Mouse (Mus musculus): ENCODE results near the gene Cd276.

Cd276 gene

GRCm38 (mm10) chr9:58549694-58550093 is 5.5 kb downstream of the Cd276 start:
- DNase-seq = peak; percentile 29 to 60

DNA sequence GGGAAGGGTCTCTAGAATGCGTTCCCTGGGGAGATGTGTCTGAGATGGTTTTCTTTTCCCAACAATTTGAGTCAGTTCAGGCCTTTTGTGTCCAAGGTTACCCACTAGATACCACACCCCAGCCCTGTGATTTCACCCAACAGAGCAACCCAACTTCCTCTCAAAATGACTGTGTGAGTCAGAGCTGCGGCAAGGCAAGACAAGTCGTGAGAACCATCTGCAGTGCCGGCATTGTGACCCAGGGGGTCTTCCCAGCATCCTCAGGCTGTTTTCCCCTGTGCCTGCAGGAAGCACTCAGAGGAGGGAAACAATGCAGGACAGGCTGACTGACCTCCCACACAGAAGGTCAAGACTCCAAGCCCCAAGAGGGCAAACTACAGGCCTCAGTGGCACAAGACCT is 6.3 kb downstream of the Cd276 start:
- DNase-seq = no peak

- no peak for DNase-seq
These were observed 8.4 kb downstream of the Cd276 start for GRCm38 (mm10) chr9:58546630-58547360.

GRCm38 (mm10) chr9:58545428-58545827 is 9.8 kb downstream of the Cd276 start:
- DNase-seq = no peak

GRCm38 (mm10) chr9:58544879-58545324 is 10.3 kb downstream of the Cd276 start:
- no peak for DNase-seq

DNA sequence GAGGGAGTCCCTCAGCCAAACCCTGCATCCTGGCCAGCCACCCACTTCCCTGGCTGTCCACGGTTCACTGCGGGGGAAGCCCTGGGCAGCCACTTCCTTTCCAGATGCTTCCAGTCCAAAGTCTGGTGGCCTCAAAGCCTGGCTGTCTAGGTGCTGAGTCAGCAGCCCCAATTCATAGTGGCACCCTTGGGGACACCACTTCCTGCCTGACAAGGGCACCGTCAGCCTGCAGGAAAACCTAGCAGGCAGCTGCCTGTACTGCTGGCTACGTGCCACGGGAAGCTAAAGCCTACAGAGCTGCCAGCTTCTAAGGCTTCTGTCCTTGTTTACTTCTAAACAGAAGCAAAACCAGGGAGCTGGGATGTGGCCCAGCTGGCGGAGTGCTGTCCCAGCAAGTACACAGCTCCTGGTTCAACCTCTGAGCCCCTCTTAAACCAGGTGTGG is 13.3 kb downstream of the Cd276 start:
- peak; percentile 90 to 92 for DNase-seq

GRCm38 (mm10) chr9:58539886-58540285 is 15.4 kb downstream of the Cd276 start:
- peak in 1 of 2 experiments; percentile 63 for DNase-seq

GRCm38 (mm10) chr9:58537774-58538173 is 17.5 kb downstream of the Cd276 start:
- DNase-seq = no peak

DNA sequence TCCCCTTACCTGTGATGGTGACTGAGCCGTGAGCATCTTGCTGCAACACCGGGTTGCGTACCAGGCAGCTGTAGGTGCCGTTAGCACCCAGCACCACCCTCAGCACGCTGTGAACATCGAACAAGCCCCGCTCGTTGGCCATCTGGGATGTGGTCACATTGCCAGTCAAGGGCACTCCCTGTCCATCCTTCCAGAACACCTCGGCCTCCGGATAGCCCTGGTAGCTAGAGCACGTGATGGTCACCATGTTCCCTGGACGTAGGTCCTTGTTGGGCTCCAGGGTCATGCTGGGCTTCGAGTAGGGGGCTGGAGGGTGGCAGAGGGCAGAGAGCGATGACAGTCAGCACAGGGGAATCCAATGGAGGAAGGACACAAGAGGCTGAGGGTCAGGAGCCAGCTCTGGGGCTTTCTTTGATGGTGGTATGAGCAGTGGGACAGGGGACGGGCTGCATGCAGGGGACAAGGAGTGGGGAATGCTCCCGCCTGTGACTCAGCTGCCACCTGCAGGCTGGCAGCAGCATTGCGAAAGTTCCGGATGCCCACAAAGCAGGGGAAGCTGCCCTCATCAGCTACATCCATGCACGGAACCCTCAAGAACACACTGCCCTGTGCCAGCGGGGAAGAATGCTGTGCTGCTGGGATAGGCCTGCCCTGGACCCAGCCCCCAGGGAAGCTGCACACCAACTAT is 19.6 kb downstream of the Cd276 start:
- no peak for DNase-seq

- peak; percentile 50 to 75 for DNase-seq
These were observed 20.5 kb downstream of the Cd276 start for GRCm38 (mm10) chr9:58534766-58535165.

- DNase-seq = no peak
These were observed 21.9 kb downstream of the Cd276 start for GRCm38 (mm10) chr9:58533322-58533721.

- no peak for DNase-seq
These were observed 23.0 kb downstream of the Cd276 start for GRCm38 (mm10) chr9:58532236-58532635.

- no peak for DNase-seq
These were observed 24.8 kb downstream of the Cd276 start for GRCm38 (mm10) chr9:58530407-58530806.

GRCm38 (mm10) chr9:58527841-58528240 is 27.4 kb downstream of the Cd276 start:
- no peak for DNase-seq

GRCm38 (mm10) chr9:58525108-58525507 is 30.1 kb downstream of the Cd276 start:
- DNase-seq = no peak

DNA sequence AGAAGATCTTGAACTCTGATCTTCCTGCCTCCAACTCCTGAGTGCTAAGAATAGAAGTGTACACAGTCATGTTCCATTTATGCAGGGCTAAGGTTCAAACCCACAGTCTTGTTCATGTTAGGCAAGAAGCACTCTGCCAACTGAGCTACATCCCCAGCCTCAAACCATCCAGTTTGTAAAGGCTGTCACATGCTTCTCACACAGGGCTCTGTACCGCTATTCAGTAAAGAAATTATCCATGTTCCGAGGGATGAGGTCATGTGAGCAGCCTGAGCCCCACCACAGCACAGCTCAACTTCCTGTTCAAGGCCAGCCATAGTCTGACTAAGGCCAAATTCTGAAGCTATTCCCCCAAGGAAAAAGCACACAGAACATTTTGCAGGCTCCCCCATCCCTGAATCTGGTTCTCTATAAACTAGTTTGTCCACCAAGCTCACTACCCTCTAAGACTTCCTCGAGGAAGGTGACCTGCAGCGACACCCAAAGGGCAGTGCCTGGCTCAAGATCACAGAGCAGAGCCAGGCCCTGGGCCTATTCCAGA is 33.3 kb downstream of the Cd276 start:
- no peak for DNase-seq

DNA sequence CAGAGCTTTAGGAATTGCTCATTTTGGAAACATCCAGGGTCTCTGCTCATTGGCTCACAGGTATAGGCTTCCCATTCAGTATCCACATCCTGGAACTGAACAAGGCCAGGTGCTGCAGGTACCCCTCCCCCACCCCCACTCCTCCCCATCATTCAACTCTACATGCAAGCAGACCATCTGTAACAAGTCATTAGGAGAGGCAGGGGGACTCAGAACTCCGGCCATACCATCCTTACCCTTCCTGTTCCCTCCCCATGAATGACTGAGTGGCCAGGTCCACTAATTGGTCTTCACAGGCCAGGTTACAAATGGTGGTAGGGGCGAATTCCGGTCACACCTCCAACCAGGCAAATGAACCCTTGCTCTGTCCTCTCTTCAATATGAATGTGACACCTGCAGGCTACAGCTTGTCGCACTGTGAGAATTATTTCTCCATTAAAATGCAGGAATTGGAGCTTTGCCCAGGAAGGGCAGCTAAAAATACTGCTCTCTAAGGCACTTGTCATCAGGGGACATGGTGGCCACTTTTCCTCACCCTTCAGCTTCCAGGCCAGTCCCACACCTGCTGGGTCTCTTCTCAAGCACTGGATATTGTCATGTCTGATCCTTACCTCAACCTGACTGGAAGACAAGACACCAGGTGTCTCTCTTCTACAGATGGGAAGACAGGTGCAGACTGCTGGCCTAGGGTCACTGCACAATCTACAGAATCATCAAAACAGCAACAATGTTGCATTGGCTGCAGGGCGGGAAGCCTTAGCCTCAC is 34.2 kb downstream of the Cd276 start:
- DNase-seq = no peak

DNA sequence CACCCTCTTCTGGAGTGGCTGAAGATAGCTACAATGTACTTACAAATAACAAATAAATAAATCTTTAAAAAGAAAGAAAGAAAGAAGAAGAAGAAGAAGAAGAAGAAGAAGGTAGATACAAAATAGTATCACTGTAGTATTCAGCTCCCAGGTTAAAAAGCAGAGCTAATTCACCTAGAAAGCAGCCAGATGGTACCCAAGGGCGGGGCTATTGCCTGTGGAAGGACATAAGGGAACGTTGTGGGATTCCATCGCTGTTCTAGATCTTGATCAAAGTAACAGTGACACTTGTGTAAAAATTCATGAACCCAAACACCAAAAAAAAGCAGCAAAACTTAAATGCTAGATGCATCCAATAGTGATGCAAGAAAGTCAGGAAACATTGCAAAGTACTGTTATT is 35.3 kb downstream of the Cd276 start:
- DNase-seq = no peak

DNA sequence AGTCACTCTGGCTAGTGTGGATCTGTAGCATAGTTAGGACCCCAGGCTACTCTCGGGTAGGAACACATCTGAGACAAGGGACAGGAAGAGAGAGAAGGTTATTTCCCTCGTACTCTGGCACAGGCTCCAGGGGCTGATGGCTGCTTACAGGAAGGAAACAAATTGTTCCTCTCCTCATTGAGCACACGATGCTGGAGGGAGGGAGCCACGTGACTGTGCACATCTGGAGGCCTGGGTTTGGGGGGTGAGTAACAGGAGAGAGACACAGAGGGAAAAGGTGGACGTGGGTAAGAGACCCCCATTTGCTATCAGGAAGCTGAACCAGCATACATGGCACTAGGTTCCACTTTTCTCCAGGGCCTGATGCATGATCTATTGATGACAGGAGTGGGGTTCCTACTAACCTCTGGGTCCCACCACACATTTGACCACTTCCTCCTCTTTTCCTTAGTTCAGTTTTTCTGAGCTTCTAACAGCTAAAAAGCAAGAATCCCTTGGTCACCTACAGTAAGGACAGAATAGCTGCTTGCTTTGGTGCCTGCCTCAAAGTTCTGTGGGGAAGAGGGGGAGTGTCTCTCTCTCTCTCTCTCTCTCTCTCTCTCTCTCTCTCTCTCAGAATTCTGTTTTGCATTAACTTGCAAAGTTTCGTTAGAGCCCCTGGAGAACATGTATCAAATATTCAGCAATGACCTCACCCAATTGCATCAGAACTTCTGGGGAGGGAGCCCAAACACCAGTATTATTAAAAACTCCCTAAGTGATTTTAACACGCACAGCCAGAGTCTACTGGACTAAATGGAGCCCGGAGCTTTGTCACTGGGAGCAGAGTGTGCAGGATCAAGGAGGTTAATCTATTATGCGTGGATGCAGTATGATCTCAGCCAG is 37.1 kb downstream of the Cd276 start:
- DNase-seq = no peak

GRCm38 (mm10) chr9:58516480-58516879 is 38.8 kb downstream of the Cd276 start:
- no peak for DNase-seq

DNA sequence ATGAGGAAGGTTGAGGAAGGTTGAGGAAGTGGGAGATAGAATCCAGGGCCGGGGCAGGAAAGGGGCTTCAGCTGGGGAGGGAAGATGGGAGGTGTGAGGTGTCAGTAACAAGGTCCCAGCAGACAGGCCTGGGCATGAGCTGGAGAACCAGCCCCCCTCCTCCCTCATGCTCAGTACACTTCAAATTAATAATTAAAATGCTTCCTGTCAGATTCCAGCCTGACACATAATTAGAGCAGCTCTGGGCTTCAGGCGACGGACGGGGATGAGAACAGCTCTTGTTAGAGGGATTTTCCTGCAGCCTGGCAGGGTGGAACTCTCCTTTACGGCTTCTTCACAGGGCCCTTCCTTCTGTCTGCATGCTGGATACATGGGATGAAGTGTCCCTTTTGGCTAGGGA is 41.5 kb downstream of the Cd276 start:
- DNase-seq = no peak

DNA sequence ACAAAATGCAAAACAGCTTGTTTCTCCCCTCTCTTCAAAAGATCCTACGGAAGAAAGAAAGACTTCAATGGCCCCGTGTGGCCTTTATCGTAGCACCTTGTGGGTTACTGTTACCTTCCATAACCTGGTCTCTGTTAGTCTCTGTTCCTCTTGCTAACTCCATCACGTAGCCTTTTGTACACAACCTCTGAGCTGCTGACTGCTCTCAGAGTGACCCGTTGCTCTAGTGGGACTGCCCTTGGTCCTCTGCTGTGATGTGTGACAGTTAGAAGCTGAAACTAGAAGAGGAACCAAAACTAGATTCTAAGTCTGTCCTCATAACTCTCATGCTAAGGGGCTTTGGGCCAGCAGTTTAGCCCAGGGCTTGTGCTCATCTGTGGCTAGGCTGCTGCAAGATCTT is 44.8 kb downstream of the Cd276 start:
- DNase-seq = no peak

Data from kidney, postnatal 25 days (tissue).